Mouse (Mus musculus) retina, adult 2 months (tissue): ENCODE measurements at regions not wholly inside any gene's neighbourhood (a gene's known extent, or its start where the extent isn't known, plus 50 kb on each side); places are given as distances from the start of the nearest gene placed in this dataset.

Experiments used
- DNase-seq: peaks from one replicate; pipeline ENCODE4 v3.0.0-alpha.2; 2012; ENCODE audit warnings: low read depth, low spot score

GRCm38 (mm10) chr1:103762044-103762663, 1006.2 kb upstream of the Cdh20 start:
- no peak for DNase-seq

- DNase-seq: no peak
Measured at GRCm38 (mm10) chr1:103762745-103763144, 1005.6 kb upstream of the Cdh20 start.

GRCm38 (mm10) chr1:103767315-103767714, 1001.0 kb upstream of the Cdh20 start:
- no peak for DNase-seq

- peak; percentile 8 for DNase-seq
Measured at GRCm38 (mm10) chr1:103784692-103785091, 983.6 kb upstream of the Cdh20 start.

- DNase-seq: no peak
Measured at GRCm38 (mm10) chr1:103796337-103796736, 972.0 kb upstream of the Cdh20 start.

- DNase-seq: peak; percentile 6
Measured at GRCm38 (mm10) chr1:103799343-103799742, 969.0 kb upstream of the Cdh20 start.

GRCm38 (mm10) chr1:103817946-103818345, 950.4 kb upstream of the Cdh20 start:
- DNase-seq: no peak
